Mouse (Mus musculus) adrenal gland, postnatal 0 days (tissue): ENCODE data around the gene Nudt17. TPM values are rescaled to one million over a fixed set of nuclear protein-coding genes. Genes with fewer than 3 reads are reported as not detected.

Experiments used
- polyA plus RNA-seq: library from polyadenylated mRNA; unstranded; fragments of >200 nt; fragmentation: Nextera tagmentation; extraction: Ambion mirVana; gene quantifications from 2 replicates; pipeline ENCODE4 v1.2.1, GENCODE M21; 2015

Nudt17 gene
- polyA plus RNA-seq = 5.5 and 10.6 TPM in 2 replicates

GRCm38 (mm10) chr3:96707903-96708683, at the start of gene Nudt17:
Nudt17 (minus strand) TSS chr3:96708562.

DNA sequence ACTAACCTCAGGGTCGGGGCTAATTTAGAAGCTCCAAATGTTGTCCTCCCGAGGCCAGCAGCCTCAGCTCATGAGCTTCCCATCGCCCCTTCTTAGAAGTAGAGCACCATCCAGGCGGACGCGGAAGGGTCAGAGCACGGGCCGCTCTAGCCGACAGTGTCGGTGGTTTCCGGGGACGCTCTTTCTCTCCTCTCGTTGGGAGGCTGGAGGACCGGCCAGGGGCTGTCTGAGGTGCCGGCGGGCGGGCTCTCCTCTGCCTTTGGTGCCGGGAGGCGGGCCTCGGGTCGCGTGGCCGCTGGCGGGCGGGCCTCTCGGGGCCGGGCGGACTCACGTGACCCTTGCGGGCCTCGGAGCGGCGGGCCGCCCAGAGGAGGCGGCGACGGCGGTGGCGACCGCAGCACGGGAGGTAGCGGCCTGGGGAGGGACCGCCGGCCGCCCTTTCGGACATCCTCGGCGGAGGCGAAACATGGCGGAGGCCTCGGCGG, 19.0 kb upstream of the Nudt17 start, which contains the start of the genes Polr3c and Rnf115:
TSS of gene Polr3c (minus strand) at position 286 of the 485 bp plus-strand sequence.
TSS of gene Rnf115 (plus strand) at position 322 of the 485 bp plus-strand sequence.

GRCm38 (mm10) chr3:96696198-96696765, 12.1 kb downstream of the Nudt17 start, which contains the start of gene Pias3:
Pias3 (plus strand) TSS chr3:96696384.

GRCm38 (mm10) chr3:96669727-96670468, 38.5 kb downstream of the Nudt17 start, which contains the start of gene Ankrd35:
Ankrd35 (plus strand) TSS chr3:96670131.

Other genes starting within 250 kb of the Nudt17 start
- 0.88 and 1.3 TPM in 2 replicates for gene Hfe2, start 183.4 kb downstream of the Nudt17 start, polyA plus RNA-seq
- 428 and 484 TPM in 2 replicates for gene Txnip, start 150.6 kb downstream of the Nudt17 start, polyA plus RNA-seq
- gene Gm16253, start 131.6 kb downstream of the Nudt17 start, polyA plus RNA-seq = 0.54 and 0.76 TPM in 2 replicates
- gene Polr3gl, start 114.4 kb downstream of the Nudt17 start, polyA plus RNA-seq = 34.6 and 48.1 TPM in 2 replicates
- gene Ankrd34a, start 111.9 kb downstream of the Nudt17 start, polyA plus RNA-seq = 1.1 and 1.6 TPM in 2 replicates
- 6.3 and 7.1 TPM in 2 replicates for gene Lix1l, start 107.4 kb downstream of the Nudt17 start, polyA plus RNA-seq
- gene Rbm8a, start 78.6 kb downstream of the Nudt17 start, polyA plus RNA-seq = 66.6 and 83.3 TPM in 2 replicates
- 55.1 and 71.8 TPM in 2 replicates for gene Pex11b, start 73.2 kb downstream of the Nudt17 start, polyA plus RNA-seq
- gene Gm42957, start 73.1 kb downstream of the Nudt17 start, polyA plus RNA-seq = 0.06 TPM in 1 of 2 replicates, not detected in the other
- gene Itga10, start 63.0 kb downstream of the Nudt17 start, polyA plus RNA-seq = 0.84 and 1.3 TPM in 2 replicates
- gene Ankrd35, start 38.4 kb downstream of the Nudt17 start, polyA plus RNA-seq = 1.5 and 2.2 TPM in 2 replicates
- 24.3 and 35.9 TPM in 2 replicates for gene Pias3, start 12.2 kb downstream of the Nudt17 start, polyA plus RNA-seq
- 21.9 and 26.0 TPM in 2 replicates for gene Polr3c, start 19.1 kb upstream of the Nudt17 start, polyA plus RNA-seq
- gene Rnf115, start 19.1 kb upstream of the Nudt17 start, polyA plus RNA-seq = 36.9 and 51.1 TPM in 2 replicates
- gene Pdzk1, start 120.7 kb upstream of the Nudt17 start, polyA plus RNA-seq = 1.8 and 2.4 TPM in 2 replicates
- 0.06 and 0.15 TPM in 2 replicates for gene Cd160, start 120.8 kb upstream of the Nudt17 start, polyA plus RNA-seq
- gene Gja5, start 196.1 kb upstream of the Nudt17 start, polyA plus RNA-seq = 1.6 and 1.7 TPM in 2 replicates
- 28.3 and 36.6 TPM in 2 replicates for gene Gpr89, start 196.8 kb upstream of the Nudt17 start, polyA plus RNA-seq
- 0.02 and 0.03 TPM in 2 replicates for gene Gja8, start 217.5 kb upstream of the Nudt17 start, polyA plus RNA-seq